Mouse (Mus musculus): ENCODE data around the gene Wfdc5.

Wfdc5 gene

DNA sequence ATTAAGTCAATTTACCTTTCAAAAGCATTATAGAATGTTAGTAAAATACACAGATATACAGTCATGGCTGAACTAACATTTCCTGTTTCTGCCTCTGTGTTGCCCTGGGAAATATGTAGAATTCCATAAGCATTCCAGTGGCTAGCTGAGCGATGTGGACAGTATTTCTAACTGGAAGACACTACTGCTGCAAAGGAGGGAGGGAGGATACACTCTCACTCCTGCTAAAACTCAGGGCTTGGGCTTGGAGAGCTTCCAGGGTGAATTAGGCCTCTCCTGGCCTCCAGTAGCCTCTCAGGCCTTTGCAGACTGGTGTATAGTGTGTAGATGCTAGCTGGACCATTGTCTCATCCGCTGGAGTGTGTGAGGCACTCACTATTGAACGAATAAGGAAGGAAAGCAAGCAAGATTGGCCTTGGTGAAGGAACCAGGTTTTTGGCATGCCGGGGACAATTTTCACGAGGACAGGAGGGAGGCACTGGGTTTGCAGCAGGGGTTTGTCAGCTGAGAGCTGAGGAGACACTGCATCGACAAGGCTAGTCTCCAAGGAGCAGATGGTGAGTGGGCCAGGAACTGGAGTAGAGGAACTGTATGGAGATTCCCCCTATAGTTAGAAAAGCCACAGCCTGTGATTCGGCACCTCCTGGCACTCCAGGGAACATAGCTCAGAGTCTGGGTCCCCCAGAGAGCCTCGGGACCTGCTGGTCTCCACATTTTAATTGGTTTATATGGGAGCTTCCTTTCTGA, 7.7 kb downstream of the Wfdc5 start:
- DNase-seq (ENCODE audit: low spot score in 2 of 2): no peak

DNA sequence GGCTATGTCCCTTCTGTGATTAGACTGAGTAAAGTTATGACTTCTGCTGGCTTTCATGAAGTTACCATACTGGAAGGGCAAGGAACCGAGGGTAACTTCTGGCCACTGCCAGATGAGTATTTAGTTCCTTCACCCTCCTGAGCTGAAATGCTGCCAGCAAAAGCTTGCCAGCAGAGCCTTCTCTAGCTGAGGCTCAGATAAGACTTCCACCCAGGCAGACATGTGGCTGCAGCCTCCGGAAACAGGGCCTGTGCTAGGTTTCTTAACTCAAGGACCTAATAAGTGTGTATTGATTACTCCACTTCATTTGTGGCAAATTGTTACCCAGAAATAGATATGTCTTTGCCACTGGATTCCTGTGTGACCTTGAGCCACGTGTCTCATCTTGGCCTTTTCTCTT, 9.1 kb downstream of the Wfdc5 start:
- no peak for DNase-seq (ENCODE audit: low spot score in 2 of 2)

GRCm38 (mm10) chr2:164170902-164171301, 11.6 kb downstream of the Wfdc5 start, which contains the start of gene Kcns1:
Gene Kcns1, minus strand, starts transcription at chr2:164171113.
- no peak for DNase-seq (ENCODE audit: low spot score in 2 of 2)

GRCm38 (mm10) chr2:164170326-164170725, 12.2 kb downstream of the Wfdc5 start:
- no peak for DNase-seq (ENCODE audit: low spot score in 2 of 2)

GRCm38 (mm10) chr2:164168571-164168946, 14.0 kb downstream of the Wfdc5 start:
- DNase-seq (ENCODE audit: low spot score in 2 of 2): no peak

DNA sequence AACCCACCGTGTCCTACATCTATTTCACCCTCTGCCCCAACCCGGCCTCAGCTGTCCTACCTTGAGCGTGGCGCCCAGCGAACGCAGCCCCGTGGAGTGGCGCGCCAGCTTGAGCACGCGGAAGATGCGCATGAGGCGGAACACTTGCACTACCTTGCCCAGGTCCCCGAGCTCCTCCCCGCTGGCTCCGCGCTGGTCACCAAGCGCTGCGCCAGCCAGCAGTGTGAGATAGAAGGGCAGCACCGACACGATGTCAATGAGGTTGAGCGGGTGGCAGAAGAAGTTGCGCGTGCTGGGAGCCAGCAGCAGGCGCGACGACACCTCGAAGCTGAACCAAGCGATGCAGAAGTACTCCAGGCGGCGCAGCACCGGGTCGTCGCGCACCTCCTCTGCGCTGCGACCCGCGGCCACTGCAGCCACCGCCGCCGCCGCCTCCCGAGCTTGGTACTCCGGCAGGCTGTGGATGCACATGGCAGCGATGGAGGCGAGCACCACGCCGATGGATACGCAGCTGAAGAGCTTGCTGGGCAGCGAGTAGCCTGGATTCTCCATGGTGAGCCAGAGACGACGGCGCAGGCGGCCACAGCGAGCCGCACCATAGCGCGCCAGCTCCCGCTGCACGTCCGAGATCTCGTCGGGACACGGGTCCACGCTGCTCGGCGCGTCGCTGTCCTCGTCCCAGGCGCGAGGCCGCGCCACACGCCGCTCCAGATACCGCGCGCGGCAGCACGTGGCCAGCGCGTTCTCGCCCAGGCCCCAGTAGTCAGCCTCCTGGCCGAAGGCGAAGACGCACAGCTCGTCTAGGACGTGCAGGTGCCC, 14.6 kb downstream of the Wfdc5 start:
- no peak for DNase-seq (ENCODE audit: low spot score in 2 of 2)

DNA sequence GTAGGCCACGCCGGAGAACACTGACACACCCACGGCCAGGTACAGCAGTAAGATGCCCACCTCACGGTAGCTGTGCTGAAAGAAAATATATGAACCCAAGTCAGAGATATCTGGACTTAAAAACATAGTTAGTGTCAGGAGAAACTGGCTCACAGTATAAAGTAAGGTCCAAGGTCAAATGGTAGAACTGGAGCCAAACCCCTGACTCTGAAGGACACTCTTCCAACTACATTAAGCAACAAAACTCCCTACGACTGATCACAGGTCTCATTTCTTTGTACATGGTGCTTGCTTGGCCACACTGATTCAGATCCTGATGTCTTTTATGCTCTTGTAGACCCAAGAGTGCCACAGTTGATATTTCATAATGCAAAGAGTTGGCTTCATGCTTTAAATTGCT, 17.6 kb downstream of the Wfdc5 start:
- DNase-seq (ENCODE audit: low spot score in 2 of 2): no peak

- DNase-seq (ENCODE audit: low spot score in 2 of 2): no peak
Measured at GRCm38 (mm10) chr2:164161515-164162055, 21.0 kb downstream of the Wfdc5 start.

DNA sequence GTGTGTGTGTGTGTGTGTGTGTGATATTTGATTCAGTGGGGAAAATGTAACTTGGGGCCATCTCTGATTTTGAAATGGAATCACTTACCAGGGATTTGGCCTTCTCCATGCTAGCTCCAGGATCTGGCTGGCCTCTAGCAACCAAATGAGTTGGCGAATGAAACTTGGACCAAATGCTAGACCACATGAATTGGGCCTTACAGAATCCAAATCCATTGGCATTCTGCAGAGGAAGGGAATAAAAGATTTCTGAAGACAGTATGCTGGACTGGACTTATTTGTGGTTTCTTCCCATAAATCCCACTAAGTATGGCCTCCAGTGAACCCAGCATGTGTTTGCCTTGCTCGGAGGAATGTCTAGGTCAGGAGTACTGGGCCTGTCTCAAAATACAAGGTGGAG, 23.7 kb downstream of the Wfdc5 start:
- DNase-seq (ENCODE audit: low spot score in 2 of 2): no peak

DNA sequence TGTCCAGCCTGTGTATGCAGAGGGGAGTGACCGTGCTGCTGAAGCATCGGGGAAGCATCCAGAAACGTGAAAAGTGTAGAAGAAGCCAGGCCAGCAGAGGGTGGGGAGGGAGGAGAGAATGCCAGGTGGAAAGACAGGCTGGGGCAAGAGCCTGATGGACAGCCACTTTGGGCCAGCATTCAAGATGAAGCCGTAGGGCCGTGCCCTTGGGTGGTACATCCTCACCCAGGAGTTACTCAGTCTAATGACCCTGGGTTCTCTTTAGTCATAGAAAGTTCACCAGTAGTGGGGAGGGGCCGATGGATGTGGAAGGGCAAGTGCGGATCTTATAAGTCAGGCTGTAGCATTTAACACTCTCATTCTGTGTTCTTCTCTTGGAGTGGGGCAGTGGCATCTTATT, 26.4 kb downstream of the Wfdc5 start:
- no peak for DNase-seq (ENCODE audit: low spot score in 2 of 2)

GRCm38 (mm10) chr2:164154007-164154406, 28.5 kb downstream of the Wfdc5 start:
- DNase-seq (ENCODE audit: low spot score in 2 of 2): no peak

DNA sequence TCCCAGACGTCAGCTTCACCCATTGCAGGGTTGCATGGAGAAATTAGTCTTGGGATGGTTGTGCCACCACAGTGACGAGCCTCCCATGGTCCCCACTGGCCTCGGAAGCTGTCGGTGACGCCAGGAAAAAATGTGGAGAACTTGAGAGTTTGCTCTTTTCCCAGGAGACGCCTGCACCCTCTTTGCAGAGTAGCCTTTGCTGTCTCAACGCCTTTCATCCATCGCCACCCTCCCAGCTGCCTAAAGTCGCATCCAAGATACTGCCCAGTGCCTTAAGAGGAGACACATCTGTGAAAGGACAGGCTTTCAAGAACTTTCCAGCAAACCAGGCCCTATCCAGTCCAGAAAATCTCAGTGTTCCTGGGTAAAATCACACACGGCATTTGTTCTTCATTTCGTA, 30.2 kb downstream of the Wfdc5 start:
- DNase-seq (ENCODE audit: low spot score in 2 of 2): no peak

- DNase-seq (ENCODE audit: low spot score in 2 of 2): no peak
Measured at GRCm38 (mm10) chr2:164150086-164150760, 32.3 kb downstream of the Wfdc5 start.

GRCm38 (mm10) chr2:164146556-164146955, 36.0 kb downstream of the Wfdc5 start:
- DNase-seq (ENCODE audit: low spot score in 2 of 2): no peak

DNA sequence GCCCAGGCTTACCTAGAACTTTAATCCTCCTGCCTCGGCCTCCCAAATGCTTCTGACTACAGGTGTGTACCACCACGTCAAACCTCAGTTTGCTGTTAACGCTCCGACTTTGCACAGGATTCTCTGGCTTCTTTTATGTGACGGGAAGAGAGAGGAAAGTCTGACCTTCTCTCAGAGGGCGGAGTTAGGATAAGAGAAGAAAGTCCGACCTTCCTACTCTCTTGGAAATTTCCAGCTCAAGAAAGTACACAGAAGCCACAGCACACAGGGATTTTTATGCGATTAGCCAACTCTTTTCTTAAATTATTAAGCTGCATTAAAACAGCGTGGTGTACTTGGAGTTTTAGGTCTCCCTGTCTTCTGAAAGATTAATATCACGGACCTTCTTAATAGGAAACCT, 38.0 kb downstream of the Wfdc5 start:
- DNase-seq (ENCODE audit: low spot score in 2 of 2): no peak

DNA sequence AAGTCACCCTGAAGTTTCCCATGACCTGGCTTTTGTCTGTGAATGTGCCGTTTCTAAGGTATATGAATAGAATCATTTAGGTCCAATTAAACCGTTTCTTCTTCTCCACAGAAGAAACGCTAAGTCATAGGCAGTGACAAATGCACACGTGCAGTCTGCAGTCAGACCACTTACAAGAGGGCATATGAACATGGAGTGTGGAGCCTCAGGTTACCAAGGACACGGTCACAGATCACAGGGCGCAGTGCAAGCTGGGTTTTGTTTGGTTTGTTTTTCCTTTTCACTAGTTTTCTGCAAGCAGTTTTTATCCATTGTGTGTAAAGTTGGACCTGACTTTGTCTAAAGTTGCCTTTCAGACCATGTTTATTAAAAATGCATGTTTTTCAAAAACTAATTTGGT, 38.5 kb downstream of the Wfdc5 start:
- no peak for DNase-seq (ENCODE audit: low spot score in 2 of 2)

DNA sequence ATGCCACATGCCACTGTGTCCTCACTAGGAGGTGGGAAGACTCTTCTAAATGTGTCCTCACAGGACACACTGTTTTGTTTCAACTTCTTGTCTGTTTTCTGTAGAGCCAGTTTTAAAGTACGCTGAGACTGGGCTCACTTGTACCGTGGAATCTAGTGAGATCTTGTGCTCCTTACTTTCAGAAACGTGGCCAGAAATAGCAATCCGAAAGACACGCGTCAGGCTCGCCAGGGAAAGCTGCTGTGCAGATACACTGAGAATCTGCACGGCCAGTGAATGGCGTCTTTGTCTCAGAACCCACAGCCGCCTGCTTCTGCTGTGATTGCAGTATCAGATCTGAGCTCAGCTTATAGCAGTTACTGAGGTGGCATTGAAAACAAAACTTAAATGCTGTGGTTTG, 40.5 kb downstream of the Wfdc5 start:
- DNase-seq (ENCODE audit: low spot score in 2 of 2): no peak

- DNase-seq (ENCODE audit: low spot score in 2 of 2): no peak
Measured at GRCm38 (mm10) chr2:164137754-164138153, 44.8 kb downstream of the Wfdc5 start.

GRCm38 (mm10) chr2:164136393-164136792, 46.1 kb downstream of the Wfdc5 start:
- DNase-seq (ENCODE audit: low spot score in 2 of 2): no peak

DNA sequence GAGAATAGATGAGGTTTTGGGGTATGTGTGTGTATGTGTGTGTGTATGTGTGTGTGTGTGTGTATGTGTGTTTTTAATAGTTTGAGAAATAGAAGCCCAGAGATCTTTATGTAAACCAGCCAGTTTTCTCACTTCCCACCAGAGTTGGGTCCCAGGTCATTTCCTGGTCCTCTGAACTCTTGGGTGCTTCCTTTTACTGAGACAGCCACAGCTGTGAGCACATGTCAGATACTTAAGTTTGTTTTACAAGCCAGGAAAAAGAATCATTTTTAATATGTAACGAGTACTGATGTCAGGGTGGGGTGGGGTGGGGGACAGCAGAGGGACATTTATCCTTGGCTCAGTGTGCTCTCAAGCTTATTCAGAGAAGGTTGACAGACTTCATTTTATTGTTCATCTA, 47.2 kb downstream of the Wfdc5 start:
- DNase-seq (ENCODE audit: low spot score in 2 of 2): no peak

DNA sequence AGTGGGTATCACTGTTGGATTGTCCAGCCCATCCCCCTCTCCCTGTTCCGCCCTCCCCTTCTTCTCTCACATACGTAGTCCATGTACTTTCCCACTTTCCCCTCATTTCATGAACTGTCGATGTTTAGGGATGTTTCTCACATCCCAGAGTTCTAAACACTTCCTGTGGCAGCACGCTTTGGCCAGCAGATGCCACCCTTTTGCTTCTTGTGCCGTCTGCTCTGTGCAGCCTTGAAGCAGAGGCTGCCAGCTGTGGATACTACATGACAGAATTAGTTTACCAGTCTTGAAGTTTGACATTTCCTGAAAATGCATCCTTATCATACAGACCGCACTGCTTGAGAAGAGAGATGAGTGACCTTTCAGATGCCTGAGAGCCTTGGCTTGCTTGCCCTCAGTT, 48.0 kb downstream of the Wfdc5 start:
- DNase-seq (ENCODE audit: low spot score in 2 of 2): no peak

- DNase-seq (ENCODE audit: low spot score in 2 of 2): no peak
Measured at GRCm38 (mm10) chr2:164131586-164131985, 51.0 kb downstream of the Wfdc5 start.
